Mouse (Mus musculus) stomach, postnatal 0 days (tissue): ENCODE measurements around the gene Ptprf. TPM values are rescaled to one million over a fixed set of nuclear protein-coding genes. Genes with fewer than 3 reads are reported as not detected.

ENCODE experiments used
- ATAC-seq: fragments of 200-750 bp; cut with Nextera tagmentation; 2 replicates; pipeline ENCODE4 v1.8.0; 2017; ENCODE audit not compliant: low FRiP score, low TSS enrichment
- DNase-seq: peaks from one replicate; pipeline ENCODE4 v3.0.0-alpha.2; 2016; ENCODE audit warnings: low spot score
- H3K27ac ChIP-seq: fragments of 300-500 bp; sonication (generic); replicated peaks from 2 replicates; pipeline ENCODE4 v1.5.1; 2014; ENCODE audit warnings: mild to moderate bottlenecking, control low read depth
- H3K27me3 ChIP-seq: fragments of 300-500 bp; sonication (generic); 2 replicates; pipeline ENCODE4 v1.6.1; 2014; ENCODE audit warnings: low read length; ENCODE audit not compliant: control insufficient read depth, insufficient read depth
- H3K36me3 ChIP-seq: fragments of 300-500 bp; sonication (generic); 2 replicates; pipeline ENCODE4 v1.6.1; 2014; ENCODE audit warnings: low read length, mixed read lengths; ENCODE audit not compliant: control insufficient read depth, insufficient read depth
- H3K4me1 ChIP-seq: fragments of 300-500 bp; sonication (generic); replicated peaks from 2 replicates; pipeline ENCODE4 v1.6.1; 2014; ENCODE audit warnings: antibody characterized with exemption; ENCODE audit not compliant: control insufficient read depth, insufficient read depth
- H3K4me2 ChIP-seq: fragments of 300-500 bp; sonication (generic); replicated peaks from 2 replicates; pipeline ENCODE4 v1.6.1; 2014; ENCODE audit warnings: low read depth, mild to moderate bottlenecking, control low read depth, moderate library complexity
- H3K4me3 ChIP-seq: fragments of 300-500 bp; sonication (generic); 2 replicates; pipeline ENCODE4 v1.5.1; 2014; ENCODE audit warnings: low read depth, low read length, control low read depth
- H3K9ac ChIP-seq: fragments of 300-500 bp; sonication (generic); 2 replicates; pipeline ENCODE4 v1.6.1; 2014; ENCODE audit warnings: mild to moderate bottlenecking, low read length, control low read depth, mixed read lengths
- H3K9me3 ChIP-seq: fragments of 300-500 bp; sonication (generic); 2 replicates; pipeline ENCODE4 v1.6.1; 2016; ENCODE audit warnings: low read length; ENCODE audit not compliant: control insufficient read depth
- CTCF ChIP-seq: IDR thresholded peaks from 2 replicates; pipeline ENCODE4 v1.5.1; 2016; ENCODE audit warnings: antibody characterized with exemption, low read depth, mild to moderate bottlenecking, moderate library complexity
- EP300 ChIP-seq: optimal IDR thresholded peaks from 2 replicates; pipeline ENCODE3; 2016; ENCODE audit warnings: antibody characterized with exemption
- WGBS: fragments of 180-500 bp; shearing (Covaris S2); extraction: QIAGEN DNeasy Blood & Tissue Kit; methylation state at CpG from one replicate; pipeline ENCODE4 v1.1.7; 2014; 5-methylcytosine and 5-hydroxymethylcytosine counted together
- polyA plus RNA-seq: library from polyadenylated mRNA; unstranded; fragments of >200 nt; fragmentation: Nextera tagmentation; extraction: Ambion mirVana; gene quantifications from 2 replicates; pipeline ENCODE4 v1.2.1, GENCODE M21; 2015

Gene Ptprf
- polyA plus RNA-seq, 1 experiment from 2014 or later, result 30.1 TPM

- ATAC-seq, result no peak
- Histone ChIP-seq H3K9ac (no peak overlapping the region), H3K4me1 (no peaks in the 10 kb centered on the region), H3K36me3 (peaks cover 44% of the 10 kb centered on the region), H3K27me3 (no peaks in the 10 kb centered on the region), H3K4me3 (no peak overlapping the region), H3K9me3 (no peaks in the 10 kb centered on the region), H3K27ac (no peak overlapping the region), H3K4me2 (no peak overlapping the region)
- TF ChIP-seq CTCF (no peak), EP300 (no peak)
- no peak for DNase-seq
- 71% methylated on average over 7 of the region's 7 CpGs for WGBS
Observed at GRCm38 (mm10) chr4:118221261-118221660, 69.9 kb downstream of the Ptprf start.

- TF ChIP-seq CTCF, result no peak
- TF ChIP-seq EP300, result no peak
- H3K27me3 ChIP-seq, result no peaks in the 10 kb centered on the region
- no peaks in the 10 kb centered on the region for H3K4me1 ChIP-seq
- no peaks in the 10 kb centered on the region for H3K9me3 ChIP-seq
- H3K4me3 ChIP-seq, result no peak overlapping the region
- no peak overlapping the region for H3K27ac ChIP-seq
- H3K9ac ChIP-seq, result no peak overlapping the region
- 73% methylated on average over 9 of the region's 9 CpGs for WGBS
- no peak for DNase-seq
- ATAC-seq, result no peak
- peaks cover 41% of the 10 kb centered on the region for H3K36me3 ChIP-seq
- no peak overlapping the region for H3K4me2 ChIP-seq
Observed at GRCm38 (mm10) chr4:118220756-118221155, 70.4 kb downstream of the Ptprf start.

- no peak overlapping the region for H3K27ac ChIP-seq
- H3K4me2 ChIP-seq, result no peak overlapping the region
- WGBS, result 69% methylated on average over 6 of the region's 6 CpGs
- H3K4me1 ChIP-seq, result no peaks in the 10 kb centered on the region
- no peaks in the 10 kb centered on the region for H3K9me3 ChIP-seq
- H3K9ac ChIP-seq, result no peak overlapping the region
- TF ChIP-seq CTCF (no peak), EP300 (no peak)
- DNase-seq (no peak), ATAC-seq (no peak)
- peaks cover 32% of the 10 kb centered on the region for H3K36me3 ChIP-seq
- H3K4me3 ChIP-seq, result no peak overlapping the region
- H3K27me3 ChIP-seq, result no peaks in the 10 kb centered on the region
Observed at GRCm38 (mm10) chr4:118219487-118219886, 71.7 kb downstream of the Ptprf start.

GRCm38 (mm10) chr4:118218521-118218920, 72.7 kb downstream of the Ptprf start:
- Histone ChIP-seq H3K9me3 (no peaks in the 10 kb centered on the region), H3K9ac (no peak overlapping the region), H3K4me1 (no peaks in the 10 kb centered on the region), H3K4me2 (no peak overlapping the region), H3K4me3 (no peak overlapping the region), H3K27me3 (no peaks in the 10 kb centered on the region), H3K27ac (no peak overlapping the region), H3K36me3 (peaks cover 32% of the 10 kb centered on the region)
- no peak for ATAC-seq
- no peak for DNase-seq
- TF ChIP-seq CTCF (no peak), EP300 (no peak)
- WGBS, result 82% methylated on average over 5 of the region's 5 CpGs

GRCm38 (mm10) chr4:118216726-118217595, 74.2 kb downstream of the Ptprf start:
- no peak overlapping the region for H3K4me3 ChIP-seq
- ATAC-seq, result peak; percentile 64
- 71% methylated on average over 17 of the region's 17 CpGs for WGBS
- H3K4me2 ChIP-seq, result no peak overlapping the region
- H3K4me1 ChIP-seq, result no peaks in the 10 kb centered on the region
- no peak overlapping the region for H3K27ac ChIP-seq
- H3K9me3 ChIP-seq, result no peaks in the 10 kb centered on the region
- no peak overlapping the region for H3K9ac ChIP-seq
- H3K27me3 ChIP-seq, result no peaks in the 10 kb centered on the region
- DNase-seq, result peak; percentile 76
- peaks cover 34% of the 10 kb centered on the region for H3K36me3 ChIP-seq
- TF ChIP-seq EP300, result no peak
- peak; percentile 94 for TF ChIP-seq CTCF

GRCm38 (mm10) chr4:118214891-118215290, 76.3 kb downstream of the Ptprf start:
- Histone ChIP-seq H3K4me1 (no peaks in the 10 kb centered on the region), H3K4me3 (no peak overlapping the region), H3K9ac (no peak overlapping the region), H3K27ac (no peak overlapping the region), H3K36me3 (peaks cover 33% of the 10 kb centered on the region), H3K9me3 (no peaks in the 10 kb centered on the region), H3K4me2 (no peak overlapping the region), H3K27me3 (no peaks in the 10 kb centered on the region)
- ATAC-seq (peak; percentile 37; the same call in 1 of the 2 replicates), DNase-seq (peak; percentile 49)
- 74% methylated on average over 1 of the region's 1 CpGs for WGBS
- TF ChIP-seq EP300, result no peak
- no peak for TF ChIP-seq CTCF
